In genomic region chr8:71395071-71395470, GRCm38 (mm10) we compare ENCODE assay signal across 9 mouse cellular contexts. TPM values are rescaled to one million over a fixed set of nuclear protein-coding genes. Genes with fewer than 3 reads are reported as not detected.
DNase-seq lines count a peak whose midpoint lies in the region; ATAC-seq lines count a peak whose summit lies in the region.
"Had no signal": no experiment of that assay in that cellular context is flagged by ENCODE, and none has a peak within 500 bp of the region (broad histone marks: within the 10 kb centered on the region; RNA-seq: fewer than 3 reads in every experiment).

No protein-coding gene starts in this region.

- DNase-seq in adrenal gland, adult 2 months: peak; percentile 4
- DNase-seq in adrenal gland, postnatal 10 days: no peak
- peak; percentile 19 for DNase-seq in kidney, adult 9 months
- DNase-seq in kidney, postnatal 14 days: no peak
- DNase-seq in left cerebral cortex, postnatal 4 days: no peak
- no peak for DNase-seq in layer of hippocampus, postnatal 25 days (ENCODE audit: extremely low spot score in 1 of 2, low spot score in 1 of 2)

- WGBS in heart, embryonic 14.5 days: 70% methylated on average over 10 of the region's 10 CpGs
- 87% methylated on average over 10 of the region's 10 CpGs for WGBS in limb, embryonic 12.5 days

- peak overlapping the region; percentile 46; the same call in 1 of the 2 replicates for H3K9ac ChIP-seq in heart, embryonic 14.5 days (ENCODE audit: low read length)
- no peak overlapping the region for H3K9ac ChIP-seq in limb, embryonic 12.5 days (replicated peaks)
- H3K9ac ChIP-seq: midbrain, embryonic 13.5 days had no signal

- no peaks in the 10 kb centered on the region for H3K27me3 ChIP-seq in heart, embryonic 14.5 days (ENCODE audit: control insufficient read depth, insufficient read depth, low read length)
- no peaks in the 10 kb centered on the region for H3K27me3 ChIP-seq in limb, embryonic 12.5 days
- H3K27me3 ChIP-seq: midbrain, embryonic 13.5 days had no signal

- intact Hi-C loops in left cerebral cortex, postnatal 4 days (cut with DNase I): no loop called here

- peaks cover 10 to 12% of the 10 kb centered on the region in 2 experiments for H3K4me1 ChIP-seq in heart, embryonic 14.5 days (ENCODE audit: control insufficient read depth in 2 of 2, insufficient read depth in 2 of 2, low read length in 2 of 2)
- H3K4me1 ChIP-seq in limb, embryonic 12.5 days (replicated peaks): peaks cover 12% of the 10 kb centered on the region

- no peak for ATAC-seq in heart, embryonic 14.5 days (ENCODE audit: insufficient number of reproducible peaks, insufficient read depth, low FRiP score, low read depth)
- no peak for ATAC-seq in limb, embryonic 12.5 days (ENCODE audit: insufficient number of reproducible peaks, insufficient read depth, low FRiP score, low TSS enrichment, low read depth)
- ATAC-seq: midbrain, embryonic 13.5 days had no signal

- H3K9me3 ChIP-seq in heart, embryonic 14.5 days (ENCODE audit: control insufficient read depth, low read length): no peaks in the 10 kb centered on the region
- no peaks in the 10 kb centered on the region for H3K9me3 ChIP-seq in limb, embryonic 12.5 days
- H3K9me3 ChIP-seq: midbrain, embryonic 13.5 days had no signal

- peaks cover 22% of the 10 kb centered on the region for H3K36me3 ChIP-seq in heart, embryonic 14.5 days (ENCODE audit: control insufficient read depth, insufficient read depth, low read length)
- peaks cover 17% of the 10 kb centered on the region for H3K36me3 ChIP-seq in limb, embryonic 12.5 days

- H3K4me2 ChIP-seq in heart, embryonic 14.5 days (ENCODE audit: low read length): peak overlapping the region; percentile 87
- H3K4me2 ChIP-seq in limb, embryonic 12.5 days: 0 out of 2 replicates have a peak overlapping the region, but pooled peaks have one; percentile 1
- H3K4me2 ChIP-seq: midbrain, embryonic 13.5 days had no signal

- H3K27ac ChIP-seq in heart, embryonic 14.5 days (replicated peaks in 1 of 2; ENCODE audit: control insufficient read depth in 1 of 2, insufficient read depth in 1 of 2, low read depth in 2 of 2, low read length in 2 of 2): peak overlapping the region; percentile 65 to 86
- H3K27ac ChIP-seq in limb, embryonic 12.5 days: no peak overlapping the region
- H3K27ac ChIP-seq: midbrain, embryonic 13.5 days had no signal

- peak overlapping the region; percentile 12 to 15; a peak in 3 of 4 replicates for H3K4me3 ChIP-seq in heart, embryonic 14.5 days (ENCODE audit: control insufficient read depth in 1 of 2, insufficient read depth in 1 of 2, low read depth in 1 of 2, low read length in 2 of 2)
- no peak overlapping the region for H3K4me3 ChIP-seq in limb, embryonic 12.5 days (replicated peaks)
- H3K4me3 ChIP-seq: midbrain, embryonic 13.5 days had no signal

RNA-seq across cellular contexts. Expression of gene Ushbp1, which starts 0.5 kb away (rescaled TPM):
- total RNA-seq in adrenal gland, adult 2 months (2021): 10 to 100 TPM; 11.9 to 16.8 TPM
- 40.1 and 58.8 TPM in 2 replicates for polyA plus RNA-seq in adrenal gland, adult 2 months (2012; rRNA removed)
- 10 to 100 TPM; 28.6 to 43.1 TPM for total RNA-seq in adrenal gland, postnatal 10 days (2021)
- polyA plus RNA-seq in heart, embryonic 14.5 days (2014; fragmentation: Nextera tagmentation; extraction: Ambion mirVana): 10.8 TPM in 2 replicates
- 7.0 and 7.1 TPM in 2 replicates for polyA plus RNA-seq in limb, embryonic 12.5 days (2016; fragmentation: Nextera tagmentation; extraction: Ambion mirVana)
- 1 to 10 TPM; 6.5 TPM for total RNA-seq in left cerebral cortex, postnatal 4 days (2021)
- 1 to 10 TPM; 3.6 to 4.4 TPM for total RNA-seq in layer of hippocampus, postnatal 25 days (2021)

RNA-seq across cellular contexts. Expression of gene Babam1, which starts 1.6 kb away (rescaled TPM):
- total RNA-seq in adrenal gland, adult 2 months (2021): 100 to 1,000 TPM; 106 to 119 TPM
- polyA plus RNA-seq in adrenal gland, adult 2 months (2012; rRNA removed): 143 and 164 TPM in 2 replicates
- 10 to 100 TPM; 85.4 to 97.4 TPM for total RNA-seq in adrenal gland, postnatal 10 days (2021)
- polyA plus RNA-seq in heart, embryonic 14.5 days (2014; fragmentation: Nextera tagmentation; extraction: Ambion mirVana): 84.5 and 86.1 TPM in 2 replicates
- 96.9 TPM in 2 replicates for polyA plus RNA-seq in limb, embryonic 12.5 days (2016; fragmentation: Nextera tagmentation; extraction: Ambion mirVana)
- 10 to 100 TPM; 75.8 to 88.0 TPM for total RNA-seq in left cerebral cortex, postnatal 4 days (2021)
- 10 to 100 TPM; 98.0 to 99.3 TPM for total RNA-seq in layer of hippocampus, postnatal 25 days (2021)

RNA-seq across cellular contexts. Expression of gene Ankle1, which starts 10.7 kb away (rescaled TPM):
- total RNA-seq in adrenal gland, adult 2 months (2021): under 1 TPM; 0.48 to 0.58 TPM
- 3.4 and 4.2 TPM in 2 replicates for polyA plus RNA-seq in adrenal gland, adult 2 months (2012; rRNA removed)
- 10 to 100 TPM in 1 of 2 experiments, 1 to 10 TPM in 1; 4.9 to 10.1 TPM for total RNA-seq in adrenal gland, postnatal 10 days (2021)
- 16.7 and 20.7 TPM in 2 replicates for polyA plus RNA-seq in heart, embryonic 14.5 days (2014; fragmentation: Nextera tagmentation; extraction: Ambion mirVana)
- polyA plus RNA-seq in limb, embryonic 12.5 days (2016; fragmentation: Nextera tagmentation; extraction: Ambion mirVana): 41.5 and 44.1 TPM in 2 replicates
- 1 to 10 TPM; 2.3 to 3.2 TPM for total RNA-seq in left cerebral cortex, postnatal 4 days (2021)
- under 1 TPM; 0.31 to 0.47 TPM for total RNA-seq in layer of hippocampus, postnatal 25 days (2021)

RNA-seq across cellular contexts. Expression of gene Nr2f6, which starts 13.3 kb away (rescaled TPM):
- total RNA-seq in adrenal gland, adult 2 months (2021): 10 to 100 TPM; 49.7 to 71.5 TPM
- polyA plus RNA-seq in adrenal gland, adult 2 months (2012; rRNA removed): 335 and 389 TPM in 2 replicates
- 10 to 100 TPM; 70.5 to 80.8 TPM for total RNA-seq in adrenal gland, postnatal 10 days (2021)
- 57.1 and 62.4 TPM in 2 replicates for polyA plus RNA-seq in heart, embryonic 14.5 days (2014; fragmentation: Nextera tagmentation; extraction: Ambion mirVana)
- 65.8 and 72.4 TPM in 2 replicates for polyA plus RNA-seq in limb, embryonic 12.5 days (2016; fragmentation: Nextera tagmentation; extraction: Ambion mirVana)
- 10 to 100 TPM; 32.2 to 33.1 TPM for total RNA-seq in left cerebral cortex, postnatal 4 days (2021)
- total RNA-seq in layer of hippocampus, postnatal 25 days (2021): 10 to 100 TPM; 43.0 to 44.1 TPM

RNA-seq across cellular contexts. Expression of gene Ocel1, which starts 24.0 kb away (rescaled TPM):
- 10 to 100 TPM; 16.5 to 17.8 TPM for total RNA-seq in adrenal gland, adult 2 months (2021)
- 32.1 and 36.1 TPM in 2 replicates for polyA plus RNA-seq in adrenal gland, adult 2 months (2012; rRNA removed)
- 10 to 100 TPM; 15.7 to 19.9 TPM for total RNA-seq in adrenal gland, postnatal 10 days (2021)
- 3.6 TPM in 2 replicates for polyA plus RNA-seq in heart, embryonic 14.5 days (2014; fragmentation: Nextera tagmentation; extraction: Ambion mirVana)
- 4.2 and 4.9 TPM in 2 replicates for polyA plus RNA-seq in limb, embryonic 12.5 days (2016; fragmentation: Nextera tagmentation; extraction: Ambion mirVana)
- total RNA-seq in left cerebral cortex, postnatal 4 days (2021): 10 to 100 TPM; 17.9 to 18.5 TPM
- total RNA-seq in layer of hippocampus, postnatal 25 days (2021): 10 to 100 TPM; 15.3 to 18.5 TPM

Comparison
In these comparisons a context has a peak if more than half of its experiments do, and no peak if none do; other contexts are left out.
1. DNase-seq: peak in adrenal gland, adult 2 months (single experiment) and kidney, adult 9 months (single experiment); none in adrenal gland, postnatal 10 days (single experiment), kidney, postnatal 14 days (single experiment), left cerebral cortex, postnatal 4 days (single experiment) and layer of hippocampus, postnatal 25 days (0 of 2).